Mouse (Mus musculus) limb, embryonic 10.5 days (tissue): Measurements from ENCODE around the gene Olfr1261. TPM values are rescaled to one million over a fixed set of nuclear protein-coding genes. Genes with fewer than 3 reads are reported as not detected.

Experiments used
- DNase-seq: peaks from one replicate; pipeline ENCODE4 v3.0.0-alpha.2; 2017; ENCODE audit warnings: low spot score
- H3K27ac ChIP-seq: fragments of 300-500 bp; sonication (generic); 2 replicates; pipeline ENCODE4 v1.5.1; 2016; ENCODE audit warnings: mild to moderate bottlenecking
- H3K27me3 ChIP-seq: fragments of 300-500 bp; sonication (generic); 2 replicates; pipeline ENCODE4 v1.6.1; 2016; ENCODE audit warnings: low read depth, mild to moderate bottlenecking; ENCODE audit not compliant: poor library complexity, severe bottlenecking
- H3K36me3 ChIP-seq: fragments of 300-500 bp; sonication (generic); 2 replicates; pipeline ENCODE4 v1.6.1; 2016; ENCODE audit warnings: mild to moderate bottlenecking, moderate library complexity
- H3K4me1 ChIP-seq: fragments of 300-500 bp; sonication (generic); 2 replicates; pipeline ENCODE4 v1.6.1; 2016
- H3K4me3 ChIP-seq: fragments of 300-500 bp; sonication (generic); 2 replicates; pipeline ENCODE4 v1.5.1; 2016; ENCODE audit warnings: mild to moderate bottlenecking, moderate library complexity
- H3K9me3 ChIP-seq: fragments of 300-500 bp; sonication (generic); replicated peaks from 2 replicates; pipeline ENCODE4 v1.6.1; 2016; ENCODE audit warnings: mild to moderate bottlenecking
- WGBS: fragments of 180-500 bp; shearing (Covaris S2); methylation state at CpG from one replicate; pipeline ENCODE4 v1.1.7; 2016; 5-methylcytosine and 5-hydroxymethylcytosine counted together
- polyA plus RNA-seq: library from polyadenylated mRNA; unstranded; fragments of >200 nt; fragmentation: Nextera tagmentation; extraction: Ambion mirVana; gene quantifications from 2 replicates; pipeline ENCODE4 v1.2.1, GENCODE M21; 2016

Gene Olfr1261
- not detected in 2 replicates for polyA plus RNA-seq

- Histone ChIP-seq H3K36me3 (no peaks in the 10 kb centered on the region), H3K4me3 (no peak within 1 kb of the TSS)
- no peak for DNase-seq
These were observed at the start of gene Olfr1261 for GRCm38 (mm10) chr2:89990921-89991320. Olfr1261 (plus strand) TSS chr2:89991221.

GRCm38 (mm10) chr2:89948564-89948963, 42.5 kb upstream of the Olfr1261 start, which contains the start of gene Olfr1259:
Olfr1259 (minus strand) TSS chr2:89948664.
- 93% methylated on average over 5 of the region's 5 CpGs for WGBS
- DNase-seq = no peak
- no peaks in the 10 kb centered on the region for H3K9me3 ChIP-seq

More at GRCm38 (mm10) chr2:89990921-89991320, at the start of gene Olfr1261:
- H3K9me3 ChIP-seq = no peaks in the 10 kb centered on the region
- no peaks in the 10 kb centered on the region for H3K27me3 ChIP-seq
- no peak within 1 kb of the TSS for H3K27ac ChIP-seq
- no peaks in the 10 kb centered on the region for H3K4me1 ChIP-seq

GRCm38 (mm10) chr2:89974184-89974583, 16.8 kb upstream of the Olfr1261 start, which contains the start of gene Olfr1260:
Olfr1260 (plus strand) TSS chr2:89974340.
- DNase-seq = no peak
- 85% methylated on average over 2 of the region's 2 CpGs for WGBS
- H3K4me3 ChIP-seq = no peak within 1 kb of the TSS

More at GRCm38 (mm10) chr2:89948564-89948963, 42.5 kb upstream of the Olfr1261 start, which contains the start of gene Olfr1259:
- Histone ChIP-seq H3K36me3 (no peaks in the 10 kb centered on the region), H3K27me3 (no peaks in the 10 kb centered on the region), H3K27ac (no peak within 1 kb of the TSS), H3K4me3 (no peak within 1 kb of the TSS), H3K4me1 (no peaks in the 10 kb centered on the region)

GRCm38 (mm10) chr2:89977709-89978108, 13.3 kb upstream of the Olfr1261 start:
- no peaks in the 10 kb centered on the region for H3K36me3 ChIP-seq
- H3K4me3 ChIP-seq = no peak overlapping the region
- no peak for DNase-seq
- H3K27ac ChIP-seq = no peak overlapping the region
- H3K27me3 ChIP-seq = no peaks in the 10 kb centered on the region
- no peaks in the 10 kb centered on the region for H3K9me3 ChIP-seq
- no peaks in the 10 kb centered on the region for H3K4me1 ChIP-seq
- WGBS = 89% methylated on average over 2 of the region's 2 CpGs

More at GRCm38 (mm10) chr2:89974184-89974583, 16.8 kb upstream of the Olfr1261 start, which contains the start of gene Olfr1260:
- Histone ChIP-seq H3K27ac (no peak within 1 kb of the TSS), H3K27me3 (no peaks in the 10 kb centered on the region), H3K4me1 (no peaks in the 10 kb centered on the region), H3K9me3 (no peaks in the 10 kb centered on the region), H3K36me3 (no peaks in the 10 kb centered on the region)

GRCm38 (mm10) chr2:89999845-90000244, 8.8 kb downstream of the Olfr1261 start, which contains the start of gene Olfr1262:
Olfr1262 (plus strand) TSS chr2:90000145.
- Histone ChIP-seq H3K36me3 (no peaks in the 10 kb centered on the region), H3K4me3 (no peak within 1 kb of the TSS), H3K27ac (no peak within 1 kb of the TSS), H3K4me1 (no peaks in the 10 kb centered on the region), H3K9me3 (no peaks in the 10 kb centered on the region), H3K27me3 (no peaks in the 10 kb centered on the region)
- no peak for DNase-seq

- WGBS = 87% methylated on average over 2 of the region's 2 CpGs
- Histone ChIP-seq H3K27me3 (no peaks in the 10 kb centered on the region), H3K9me3 (no peaks in the 10 kb centered on the region), H3K4me1 (no peaks in the 10 kb centered on the region), H3K4me3 (no peak within 1 kb of the TSS), H3K27ac (no peak within 1 kb of the TSS), H3K36me3 (no peaks in the 10 kb centered on the region)
- no peak for DNase-seq
These were observed 20.8 kb downstream of the Olfr1261 start, which contains the start of gene Olfr1263 for GRCm38 (mm10) chr2:90011831-90012230. Olfr1263 (plus strand) TSS chr2:90012131.

- Histone ChIP-seq H3K4me3 (no peak within 1 kb of the TSS), H3K4me1 (no peaks in the 10 kb centered on the region), H3K9me3 (no peaks in the 10 kb centered on the region), H3K36me3 (no peaks in the 10 kb centered on the region), H3K27ac (no peak within 1 kb of the TSS), H3K27me3 (no peaks in the 10 kb centered on the region)
- WGBS = 51% methylated on average over 2 of the region's 2 CpGs
- no peak for DNase-seq
These were observed 34.5 kb downstream of the Olfr1261 start, which contains the start of gene Olfr1264 for GRCm38 (mm10) chr2:90025477-90025876. Olfr1264 (minus strand) TSS chr2:90025577.

- no peak for DNase-seq
- Histone ChIP-seq H3K4me3 (no peak within 1 kb of the TSS), H3K27ac (no peak within 1 kb of the TSS), H3K4me1 (no peaks in the 10 kb centered on the region), H3K9me3 (no peaks in the 10 kb centered on the region), H3K27me3 (no peaks in the 10 kb centered on the region), H3K36me3 (no peaks in the 10 kb centered on the region)
These were observed 44.0 kb downstream of the Olfr1261 start, which contains the start of gene Olfr1265 for GRCm38 (mm10) chr2:90035037-90035436. Olfr1265 (plus strand) TSS chr2:90035337.

Other genes with a start within 250 kb of the Olfr1261 start
- not detected in 2 replicates for gene Olfr1253, start 234.1 kb upstream of the Olfr1261 start, polyA plus RNA-seq
- gene Olfr1254, start 197.6 kb upstream of the Olfr1261 start, polyA plus RNA-seq = not detected in 2 replicates
- gene Olfr1255, start 179.2 kb upstream of the Olfr1261 start, polyA plus RNA-seq = not detected in 2 replicates
- not detected in 2 replicates for gene Olfr1256, start 149.7 kb upstream of the Olfr1261 start, polyA plus RNA-seq
- gene Olfr48, start 143.0 kb upstream of the Olfr1261 start, polyA plus RNA-seq = not detected in 2 replicates
- gene Olfr1257, start 112.8 kb upstream of the Olfr1261 start, polyA plus RNA-seq = not detected in 2 replicates
- not detected in 2 replicates for gene Olfr1258, start 63.9 kb upstream of the Olfr1261 start, polyA plus RNA-seq
- not detected in 2 replicates for gene Olfr1259, start 42.6 kb upstream of the Olfr1261 start, polyA plus RNA-seq
- gene Olfr1260, start 16.9 kb upstream of the Olfr1261 start, polyA plus RNA-seq = not detected in 2 replicates
- not detected in 2 replicates for gene Olfr1262, start 8.9 kb downstream of the Olfr1261 start, polyA plus RNA-seq
- not detected in 2 replicates for gene Olfr1263, start 20.9 kb downstream of the Olfr1261 start, polyA plus RNA-seq
- not detected in 2 replicates for gene Olfr1264, start 34.4 kb downstream of the Olfr1261 start, polyA plus RNA-seq
- gene Olfr1265, start 44.1 kb downstream of the Olfr1261 start, polyA plus RNA-seq = not detected in 2 replicates
- not detected in 2 replicates for gene Olfr140, start 72.4 kb downstream of the Olfr1261 start, polyA plus RNA-seq
- gene Olfr1269, start 130.2 kb downstream of the Olfr1261 start, polyA plus RNA-seq = not detected in 2 replicates
- not detected in 2 replicates for gene Olfr32, start 151.1 kb downstream of the Olfr1261 start, polyA plus RNA-seq
- not detected in 2 replicates for gene Olfr1270, start 161.9 kb downstream of the Olfr1261 start, polyA plus RNA-seq
- 0.09 TPM in 1 of 2 replicates, not detected in the other for gene Olfr1506, start 233.3 kb downstream of the Olfr1261 start, polyA plus RNA-seq